Mouse (Mus musculus): Measurements from ENCODE around the gene Slc6a17. TPM values are rescaled to one million over a fixed set of nuclear protein-coding genes. Genes with fewer than 3 reads are reported as not detected.

The Slc6a17 gene
- total and polyA plus RNA-seq, 3 experiments, result 0.11 to 1.2 TPM; not detected in 1

DNA sequence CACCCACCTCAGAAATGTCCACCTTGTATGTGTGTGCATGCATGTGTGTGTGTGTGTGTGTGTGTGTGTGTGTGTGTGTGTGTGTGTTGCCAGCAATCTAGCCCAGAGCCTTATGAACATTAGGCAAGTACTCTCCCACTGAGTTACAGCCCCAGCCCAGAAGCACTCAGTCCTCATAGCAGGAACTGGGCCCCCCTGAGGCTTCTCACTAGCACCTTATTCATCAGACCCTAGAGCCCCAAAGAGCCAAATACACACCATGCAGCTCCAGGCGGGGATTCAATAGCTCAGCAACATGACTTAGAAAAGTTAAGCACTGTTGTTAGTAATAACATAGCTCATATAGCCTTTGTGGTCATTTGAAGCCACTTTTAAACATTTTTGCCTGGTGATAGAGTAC lies 13.3 kb downstream of the Slc6a17 start:
- Histone ChIP-seq H3K9me3 (replicated peaks) (no peaks in the 10 kb centered on the region), H3K4me1 (ENCODE audit: insufficient read depth, low read depth, low read length) (no peaks in the 10 kb centered on the region), H3K36me3 (replicated peaks) (no peaks in the 10 kb centered on the region), H3K27me3 (ENCODE audit: insufficient read depth, low read length) (peaks cover 4% of the 10 kb centered on the region; the same call in 1 of the 2 replicates), H3K4me3 (ENCODE audit: low read depth, low read length) (no peak overlapping the region)
- DNase-seq (ENCODE audit: low spot score) (no peak), ATAC-seq (ENCODE audit: extremely low read depth, insufficient number of reproducible peaks, low FRiP score, poor library complexity, severe bottlenecking) (no peak)
- no peak for TF ChIP-seq CTCF (IDR thresholded peaks at IDR 0.05; ENCODE audit: low read depth, low read length)

DNA sequence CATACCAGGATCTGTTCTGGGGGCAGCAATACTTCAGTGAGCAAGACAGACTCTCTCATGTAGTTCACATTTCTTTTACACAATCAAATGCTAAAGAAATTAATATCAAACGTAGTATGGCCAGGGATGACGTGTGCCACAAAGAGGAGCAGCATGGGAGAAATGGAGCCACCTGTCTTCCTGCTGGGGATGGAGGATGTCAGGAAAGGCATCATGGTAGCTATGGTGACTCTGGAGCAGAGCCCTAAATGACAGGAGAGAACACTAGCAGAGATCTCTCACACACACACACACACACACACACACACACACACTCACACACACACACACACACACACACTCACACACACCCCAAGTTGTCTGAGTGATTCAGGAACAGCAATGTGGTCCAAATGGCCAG lies 14.1 kb downstream of the Slc6a17 start:
- no peaks in the 10 kb centered on the region for H3K36me3 ChIP-seq (replicated peaks)
- DNase-seq (ENCODE audit: low spot score), result no peak
- H3K9me3 ChIP-seq (replicated peaks), result no peaks in the 10 kb centered on the region
- no peak for ATAC-seq (ENCODE audit: extremely low read depth, insufficient number of reproducible peaks, low FRiP score, poor library complexity, severe bottlenecking)
- no peaks in the 10 kb centered on the region for H3K4me1 ChIP-seq (ENCODE audit: insufficient read depth, low read depth, low read length)
- H3K27me3 ChIP-seq (ENCODE audit: insufficient read depth, low read length), result peaks cover 2% of the 10 kb centered on the region; the same call in 1 of the 2 replicates
- TF ChIP-seq CTCF (IDR thresholded peaks at IDR 0.05; ENCODE audit: low read depth, low read length) (no peak), GATA1 (IDR thresholded peaks at IDR 0.05; ENCODE audit: borderline replicate concordance, low read length) (no peak), POLR2AphosphoS5 (IDR thresholded peaks at IDR 0.05; ENCODE audit: insufficient replicate concordance, low read depth, low read length) (no peak), GATA2 (IDR thresholded peaks at IDR 0.05; ENCODE audit: borderline replicate concordance, low read depth, low read length) (no peak), TAL1 (conservative IDR thresholded peaks at IDR 0.05; ENCODE audit: low read depth, low read length) (no peak)
- no peak overlapping the region for H3K4me3 ChIP-seq (ENCODE audit: low read depth, low read length)

DNA sequence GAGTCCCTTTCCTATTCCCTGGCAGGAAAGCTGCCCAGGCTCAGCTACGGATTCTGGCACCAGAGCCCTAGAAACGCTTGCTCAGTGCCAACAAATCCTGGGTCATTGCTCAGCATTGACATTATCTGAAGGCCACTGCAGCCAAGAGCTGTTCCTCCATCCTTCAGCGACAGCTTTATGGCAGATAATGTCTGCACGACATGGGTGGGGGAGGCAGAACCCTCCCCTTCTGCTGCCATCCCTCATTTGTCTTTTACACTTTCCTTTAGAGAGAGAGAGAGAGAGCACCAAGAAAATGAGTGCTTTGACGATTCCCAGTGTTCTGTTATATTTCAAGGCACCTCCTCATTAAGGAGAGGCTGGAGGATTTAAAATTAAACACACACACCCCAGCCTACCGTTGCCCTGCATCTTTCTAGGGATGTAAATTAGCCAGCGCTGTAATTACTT lies 16.1 kb downstream of the Slc6a17 start:
- TF ChIP-seq GATA1 (IDR thresholded peaks at IDR 0.05; ENCODE audit: borderline replicate concordance, low read length) (no peak), TAL1 (conservative IDR thresholded peaks at IDR 0.05; ENCODE audit: low read depth, low read length) (no peak), CTCF (IDR thresholded peaks at IDR 0.05; ENCODE audit: low read depth, low read length) (no peak), GATA2 (IDR thresholded peaks at IDR 0.05; ENCODE audit: borderline replicate concordance, low read depth, low read length) (no peak), POLR2AphosphoS5 (IDR thresholded peaks at IDR 0.05; ENCODE audit: insufficient replicate concordance, low read depth, low read length) (no peak)
- Histone ChIP-seq H3K4me1 (ENCODE audit: insufficient read depth, low read depth, low read length) (no peaks in the 10 kb centered on the region), H3K36me3 (replicated peaks) (no peaks in the 10 kb centered on the region), H3K4me3 (ENCODE audit: low read depth, low read length) (no peak overlapping the region), H3K9me3 (replicated peaks) (no peaks in the 10 kb centered on the region), H3K27me3 (ENCODE audit: insufficient read depth, low read length) (no peaks in the 10 kb centered on the region)
- no peak for DNase-seq (ENCODE audit: low spot score)
- no peak for ATAC-seq (ENCODE audit: extremely low read depth, insufficient number of reproducible peaks, low FRiP score, poor library complexity, severe bottlenecking)

DNA sequence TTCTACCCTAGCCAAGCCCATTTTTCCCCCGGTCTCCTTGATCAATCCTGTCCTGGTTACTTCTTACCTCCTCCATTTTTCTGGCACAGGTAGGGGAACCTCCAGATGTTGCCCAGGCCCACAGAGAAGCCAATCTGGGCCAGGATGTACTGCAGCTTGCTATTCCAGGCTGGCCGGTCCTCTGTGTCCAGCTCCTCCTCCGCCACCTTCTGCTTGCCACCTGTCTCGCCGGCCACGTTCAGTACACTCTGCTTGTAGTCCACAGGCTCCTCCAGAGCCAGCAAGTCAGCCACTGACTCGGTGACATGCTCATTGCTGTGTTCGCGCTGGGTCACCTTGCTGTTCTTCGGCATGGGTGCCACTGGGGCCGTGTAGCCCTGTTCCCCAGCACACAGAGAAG lies 17.5 kb downstream of the Slc6a17 start:
- H3K4me1 ChIP-seq (ENCODE audit: insufficient read depth, low read depth, low read length), result no peaks in the 10 kb centered on the region
- TF ChIP-seq POLR2AphosphoS5 (IDR thresholded peaks at IDR 0.05; ENCODE audit: insufficient replicate concordance, low read depth, low read length) (no peak), GATA2 (IDR thresholded peaks at IDR 0.05; ENCODE audit: borderline replicate concordance, low read depth, low read length) (no peak), TAL1 (conservative IDR thresholded peaks at IDR 0.05; ENCODE audit: low read depth, low read length) (no peak), CTCF (IDR thresholded peaks at IDR 0.05; ENCODE audit: low read depth, low read length) (no peak), GATA1 (IDR thresholded peaks at IDR 0.05; ENCODE audit: borderline replicate concordance, low read length) (no peak)
- no peaks in the 10 kb centered on the region for H3K27me3 ChIP-seq (ENCODE audit: insufficient read depth, low read length)
- no peaks in the 10 kb centered on the region for H3K9me3 ChIP-seq (replicated peaks)
- no peak overlapping the region for H3K4me3 ChIP-seq (ENCODE audit: low read depth, low read length)
- DNase-seq (ENCODE audit: low spot score), result no peak
- ATAC-seq (ENCODE audit: extremely low read depth, insufficient number of reproducible peaks, low FRiP score, poor library complexity, severe bottlenecking), result no peak
- no peaks in the 10 kb centered on the region for H3K36me3 ChIP-seq (replicated peaks)

DNA sequence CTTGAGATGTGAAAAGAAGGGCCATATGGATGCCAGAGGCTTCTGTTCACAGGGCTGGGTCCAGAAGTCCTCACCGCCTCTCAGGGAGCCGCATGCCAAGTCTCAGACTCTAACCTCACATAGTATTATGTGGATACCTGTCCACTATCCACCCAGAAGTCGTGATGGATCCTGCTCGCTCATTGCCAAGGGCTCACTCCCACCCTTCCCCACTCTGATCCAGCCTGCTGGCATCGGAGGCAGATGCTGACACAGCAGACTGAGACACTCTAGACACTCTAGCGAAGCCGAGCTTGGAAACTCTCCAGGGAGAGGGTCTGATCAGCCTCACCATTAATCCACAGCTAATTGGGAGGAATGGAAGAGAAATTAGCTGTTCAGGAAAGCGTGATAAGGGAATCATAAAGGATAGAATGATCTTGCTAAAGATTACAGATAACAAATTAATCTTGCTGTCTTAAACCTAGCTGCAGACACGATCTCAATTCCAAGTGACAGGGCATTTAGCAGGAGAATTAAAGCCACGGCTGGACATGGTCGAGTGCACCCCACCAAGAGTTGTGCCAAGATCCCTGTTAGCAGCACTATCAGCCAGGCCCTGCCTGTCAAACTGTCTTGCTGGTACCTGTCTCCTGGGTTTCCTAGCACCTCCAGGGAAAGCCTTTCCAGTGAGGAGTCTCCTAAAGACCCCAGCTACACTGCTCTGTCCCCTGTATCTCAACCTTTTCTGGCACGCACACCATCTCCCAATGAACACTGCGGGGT lies 21.6 kb downstream of the Slc6a17 start:
- no peak for ATAC-seq (ENCODE audit: extremely low read depth, insufficient number of reproducible peaks, low FRiP score, poor library complexity, severe bottlenecking)
- TF ChIP-seq GATA1 (IDR thresholded peaks at IDR 0.05; ENCODE audit: borderline replicate concordance, low read length), result no peak
- no peak for TF ChIP-seq POLR2AphosphoS5 (IDR thresholded peaks at IDR 0.05; ENCODE audit: insufficient replicate concordance, low read depth, low read length)
- no peak for TF ChIP-seq TAL1 (conservative IDR thresholded peaks at IDR 0.05; ENCODE audit: low read depth, low read length)
- no peak for TF ChIP-seq GATA2 (IDR thresholded peaks at IDR 0.05; ENCODE audit: borderline replicate concordance, low read depth, low read length)
- TF ChIP-seq CTCF (IDR thresholded peaks at IDR 0.05; ENCODE audit: low read depth, low read length), result no peak
- Histone ChIP-seq H3K36me3 (replicated peaks) (no peaks in the 10 kb centered on the region), H3K4me3 (ENCODE audit: low read depth, low read length) (no peak overlapping the region), H3K27me3 (ENCODE audit: insufficient read depth, low read length) (peaks cover 2% of the 10 kb centered on the region; the same call in 1 of the 2 replicates), H3K4me1 (ENCODE audit: insufficient read depth, low read depth, low read length) (no peaks in the 10 kb centered on the region), H3K9me3 (replicated peaks) (no peaks in the 10 kb centered on the region)
- no peak for DNase-seq (ENCODE audit: low spot score)

DNA sequence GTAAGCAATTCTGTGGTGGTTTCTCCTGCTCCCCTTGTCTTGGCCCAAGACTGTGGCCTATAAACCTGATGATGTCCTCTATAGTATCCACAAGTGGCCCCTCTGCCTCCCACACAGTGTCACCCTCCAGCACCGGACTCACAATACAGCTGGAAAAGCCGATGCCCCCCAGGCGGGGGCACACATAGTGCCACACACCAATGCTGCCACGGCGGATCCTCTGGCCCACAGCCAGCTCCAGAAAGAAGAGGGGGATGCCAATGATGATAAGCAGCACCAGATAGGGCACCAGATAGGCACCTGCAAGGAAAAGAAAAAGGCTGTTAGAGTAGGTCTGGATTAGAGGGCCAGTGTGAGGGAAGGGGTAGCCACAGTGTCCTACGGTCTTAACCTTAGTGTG lies 22.3 kb downstream of the Slc6a17 start:
- DNase-seq (ENCODE audit: low spot score), result no peak
- Histone ChIP-seq H3K4me3 (ENCODE audit: low read depth, low read length) (no peak overlapping the region), H3K4me1 (ENCODE audit: insufficient read depth, low read depth, low read length) (no peaks in the 10 kb centered on the region), H3K9me3 (replicated peaks) (no peaks in the 10 kb centered on the region), H3K27me3 (ENCODE audit: insufficient read depth, low read length) (peaks cover 2% of the 10 kb centered on the region; the same call in 1 of the 2 replicates), H3K36me3 (replicated peaks) (no peaks in the 10 kb centered on the region)
- ATAC-seq (ENCODE audit: extremely low read depth, insufficient number of reproducible peaks, low FRiP score, poor library complexity, severe bottlenecking), result no peak
- no peak for TF ChIP-seq GATA1 (IDR thresholded peaks at IDR 0.05; ENCODE audit: borderline replicate concordance, low read length)

All from G1E (cell line).